Mouse (Mus musculus): ENCODE results near the gene Psmb2. TPM values are rescaled to one million over a fixed set of nuclear protein-coding genes. Genes with fewer than 3 reads are reported as not detected.
A peak's percentile ranks its signal among the peaks of the same experiment; 100 is the strongest.

Psmb2 gene
- polyA plus RNA-seq, 1 experiment from 2014 or later, result 465 TPM

DNA sequence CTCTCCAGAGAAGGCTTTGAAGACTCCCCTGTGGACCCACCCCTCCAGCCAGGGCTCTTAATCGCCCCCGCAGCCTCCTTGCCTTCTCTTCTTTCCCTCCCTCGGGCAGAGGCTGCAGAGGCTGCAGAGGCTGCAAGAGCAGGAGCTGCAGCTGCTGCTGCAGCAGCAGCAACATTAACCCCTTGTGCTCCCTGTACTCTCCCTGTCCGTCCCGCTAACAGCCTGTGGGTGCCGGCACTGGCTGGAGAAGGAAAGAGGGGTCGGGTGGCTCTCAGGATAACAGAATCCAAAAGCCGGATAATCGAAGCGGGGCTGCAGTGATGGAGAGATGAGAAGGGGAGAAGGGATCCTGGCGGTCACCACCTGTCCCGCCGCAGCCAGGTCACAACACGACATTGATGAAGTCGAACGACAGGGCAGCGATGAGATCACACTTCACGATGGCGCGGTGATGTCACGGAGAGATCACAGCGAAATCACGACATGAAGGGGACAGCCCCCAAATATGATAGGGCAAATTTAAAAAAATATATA, 75.2 kb downstream of the Psmb2 start:
- peak overlapping the region; percentile 92 for H3K4me3 ChIP-seq (ENCODE audit: low read depth, low read length)
- H3K4me1 ChIP-seq (ENCODE audit: control insufficient read depth, insufficient read depth, low read length), result peaks cover 28% of the 10 kb centered on the region
- peak overlapping the region; percentile 92; the same call in 1 of the 2 replicates for H3K27ac ChIP-seq (replicated peaks; ENCODE audit: low read depth, low read length)
- peak overlapping the region; percentile 85 for H3K9ac ChIP-seq (ENCODE audit: low read depth, low read length)
- no peaks in the 10 kb centered on the region for H3K27me3 ChIP-seq (replicated peaks; ENCODE audit: control insufficient read depth, insufficient read depth, low read length)
- DNase-seq (ENCODE audit: low spot score) (peak; percentile 40), ATAC-seq (ENCODE audit: low read depth) (peak; percentile 0; the same call in 1 of the 2 replicates)
- H3K36me3 ChIP-seq (ENCODE audit: control insufficient read depth, insufficient read depth, low read length), result peaks cover 27% of the 10 kb centered on the region
- peak overlapping the region; percentile 99 for H3K4me2 ChIP-seq (ENCODE audit: low read depth, low read length)
- under 1% methylated on average over 23 of the region's 23 CpGs for WGBS
- H3K9me3 ChIP-seq (ENCODE audit: control insufficient read depth, low read length), result no peaks in the 10 kb centered on the region

DNA sequence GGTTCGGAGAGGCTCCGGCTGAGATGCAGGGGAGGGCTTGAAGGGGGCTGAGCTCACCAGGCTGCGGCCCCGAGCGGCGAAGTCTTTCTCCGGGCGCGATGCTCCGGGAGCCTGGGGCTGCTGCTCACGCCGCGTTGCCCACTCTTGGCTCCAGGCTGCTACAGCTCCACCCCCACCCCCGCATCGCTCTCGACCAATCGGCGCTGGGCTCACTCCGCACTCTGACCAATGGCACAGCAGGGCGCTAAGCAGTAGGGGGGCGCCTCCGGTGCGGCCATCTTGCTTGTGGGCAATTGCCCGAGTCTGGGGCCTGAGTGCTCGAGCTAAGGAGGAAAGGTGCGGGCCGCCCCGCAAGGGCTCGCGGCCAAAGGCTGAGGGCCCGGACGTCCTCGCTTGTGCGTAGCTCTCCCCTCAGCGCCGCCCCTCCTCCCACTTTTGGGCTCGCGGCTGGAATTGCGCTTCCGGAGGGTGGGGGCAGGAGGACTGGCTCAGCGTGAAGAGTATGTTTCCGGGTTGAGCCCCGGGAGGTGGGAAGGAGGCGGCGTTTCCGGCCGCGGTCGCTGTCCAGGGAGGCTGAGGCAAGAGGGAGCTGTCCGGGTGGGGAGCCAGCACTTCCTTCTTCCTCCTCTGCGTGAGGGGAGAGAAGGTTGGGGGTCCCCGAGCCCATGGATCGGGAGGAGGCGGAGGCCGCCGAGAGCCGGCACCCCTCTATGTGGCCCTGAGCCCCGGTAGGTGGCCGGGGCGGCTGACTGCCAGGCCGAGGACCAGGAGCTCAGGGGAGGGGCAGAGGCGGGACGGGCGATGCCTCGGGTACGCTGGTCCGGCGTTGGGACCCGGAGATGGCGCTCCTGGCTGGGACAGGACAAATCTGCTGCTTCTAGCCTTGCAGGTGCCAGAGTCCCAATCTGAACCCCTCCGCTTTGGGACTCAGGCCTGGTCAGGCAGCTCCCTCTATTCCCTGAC, 76.1 kb downstream of the Psmb2 start, which contains the start of the genes Ncdn and AU040320:
Ncdn (minus strand) TSS at position 171 of the 963 bp plus-strand sequence.
AU040320 (plus strand) TSS at position 277 of the 963 bp plus-strand sequence.
- Histone ChIP-seq H3K27ac (replicated peaks; ENCODE audit: low read depth, low read length) (peak within 1 kb of the TSS; percentile 92), H3K4me2 (ENCODE audit: low read depth, low read length) (peak within 1 kb of the TSS; percentile 99), H3K4me3 (ENCODE audit: low read depth, low read length) (peak within 1 kb of the TSS; percentile 92), H3K36me3 (ENCODE audit: control insufficient read depth, insufficient read depth, low read length) (peaks cover 26% of the 10 kb centered on the region), H3K9me3 (ENCODE audit: control insufficient read depth, low read length) (no peaks in the 10 kb centered on the region), H3K9ac (ENCODE audit: low read depth, low read length) (peak within 1 kb of the TSS; percentile 85), H3K27me3 (replicated peaks; ENCODE audit: control insufficient read depth, insufficient read depth, low read length) (no peaks in the 10 kb centered on the region), H3K4me1 (ENCODE audit: control insufficient read depth, insufficient read depth, low read length) (peaks cover 28% of the 10 kb centered on the region)
- ATAC-seq (ENCODE audit: low read depth) (peak; percentile 99), DNase-seq (ENCODE audit: low spot score) (peak; percentile 98)
- WGBS, result under 1% methylated on average over 42 of the region's 71 CpGs

DNA sequence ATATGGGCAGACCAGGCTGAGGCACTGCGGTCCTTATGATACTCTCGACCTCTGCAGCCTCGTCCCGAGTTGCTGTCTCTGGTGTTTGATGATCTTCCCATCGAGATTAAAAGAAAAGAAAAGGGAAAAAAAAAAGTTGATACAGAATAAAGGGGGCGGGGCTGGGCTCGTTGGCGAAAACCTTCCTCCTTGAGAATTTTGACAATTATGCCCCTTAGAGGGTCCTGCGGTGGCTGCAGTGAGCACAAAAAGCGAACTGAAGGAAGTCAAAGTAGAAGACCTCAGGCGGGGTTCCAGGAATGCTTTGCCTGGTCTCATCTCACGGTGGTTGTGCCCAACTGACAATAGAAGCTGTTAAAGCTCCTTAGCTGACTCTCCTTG, 76.8 kb downstream of the Psmb2 start:
- Histone ChIP-seq H3K4me2 (ENCODE audit: low read depth, low read length) (peak overlapping the region; percentile 99), H3K27me3 (replicated peaks; ENCODE audit: control insufficient read depth, insufficient read depth, low read length) (no peaks in the 10 kb centered on the region), H3K36me3 (ENCODE audit: control insufficient read depth, insufficient read depth, low read length) (peaks cover 22% of the 10 kb centered on the region; the same call in 1 of the 2 replicates), H3K27ac (replicated peaks; ENCODE audit: low read depth, low read length) (peak overlapping the region; percentile 92), H3K9ac (ENCODE audit: low read depth, low read length) (peak overlapping the region; percentile 85), H3K9me3 (ENCODE audit: control insufficient read depth, low read length) (no peaks in the 10 kb centered on the region), H3K4me1 (ENCODE audit: control insufficient read depth, insufficient read depth, low read length) (peaks cover 28% of the 10 kb centered on the region), H3K4me3 (ENCODE audit: low read depth, low read length) (peak overlapping the region; percentile 92)
- DNase-seq (ENCODE audit: low spot score) (no peak), ATAC-seq (ENCODE audit: low read depth) (no peak)
- under 1% methylated on average over 12 of the region's 12 CpGs for WGBS

DNA sequence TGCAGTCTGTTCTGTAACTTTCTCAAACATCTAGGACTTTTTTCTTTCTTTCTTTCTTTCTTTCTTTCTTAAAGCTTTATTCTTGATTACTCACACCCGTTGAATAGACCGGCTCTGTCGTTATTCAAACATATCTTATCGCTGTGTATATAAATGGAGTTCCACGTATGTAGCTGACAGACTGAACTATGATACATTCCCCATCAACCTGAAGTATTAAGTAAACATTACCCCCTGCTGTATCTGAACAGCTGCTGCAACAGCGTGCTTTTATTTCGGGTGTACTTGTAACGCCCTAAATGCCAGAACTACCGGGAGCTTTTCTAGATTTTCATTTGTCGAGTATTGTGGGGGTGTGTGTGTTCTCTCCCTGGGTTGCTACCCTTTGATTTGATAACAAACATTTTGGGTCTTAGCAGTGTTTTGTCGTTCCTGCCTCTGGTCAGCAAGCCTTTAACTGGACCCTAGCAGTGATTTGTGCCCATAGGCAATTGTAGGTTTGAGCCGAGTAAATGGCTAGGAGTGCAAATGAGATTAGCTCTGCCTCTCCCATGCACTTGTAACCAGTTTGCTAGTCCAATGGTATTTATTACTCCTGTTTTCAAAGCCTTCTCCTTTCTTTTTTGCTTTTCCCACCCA, 77.4 kb downstream of the Psmb2 start:
- Histone ChIP-seq H3K9me3 (ENCODE audit: control insufficient read depth, low read length) (no peaks in the 10 kb centered on the region), H3K4me2 (ENCODE audit: low read depth, low read length) (peak overlapping the region; percentile 99), H3K27ac (replicated peaks; ENCODE audit: low read depth, low read length) (no peak overlapping the region), H3K9ac (ENCODE audit: low read depth, low read length) (peak overlapping the region; percentile 85; the same call in 1 of the 2 replicates), H3K27me3 (replicated peaks; ENCODE audit: control insufficient read depth, insufficient read depth, low read length) (no peaks in the 10 kb centered on the region), H3K4me1 (ENCODE audit: control insufficient read depth, insufficient read depth, low read length) (peaks cover 26% of the 10 kb centered on the region), H3K4me3 (ENCODE audit: low read depth, low read length) (peak overlapping the region; percentile 92), H3K36me3 (ENCODE audit: control insufficient read depth, insufficient read depth, low read length) (peaks cover 21% of the 10 kb centered on the region; the same call in 1 of the 2 replicates)
- 47% methylated on average over 12 of the region's 12 CpGs for WGBS
- DNase-seq (ENCODE audit: low spot score), result no peak
- no peak for ATAC-seq (ENCODE audit: low read depth)

- ATAC-seq (ENCODE audit: low read depth) (no peak), DNase-seq (ENCODE audit: low spot score) (no peak)
- WGBS, result 73% methylated on average over 4 of the region's 4 CpGs
- Histone ChIP-seq H3K4me3 (ENCODE audit: low read depth, low read length) (no peak overlapping the region), H3K4me2 (ENCODE audit: low read depth, low read length) (no peak overlapping the region), H3K36me3 (ENCODE audit: control insufficient read depth, insufficient read depth, low read length) (peaks cover 33% of the 10 kb centered on the region), H3K27ac (replicated peaks; ENCODE audit: low read depth, low read length) (no peak overlapping the region), H3K9me3 (ENCODE audit: control insufficient read depth, low read length) (no peaks in the 10 kb centered on the region), H3K9ac (ENCODE audit: low read depth, low read length) (no peak overlapping the region), H3K4me1 (ENCODE audit: control insufficient read depth, insufficient read depth, low read length) (peaks cover 17% of the 10 kb centered on the region), H3K27me3 (replicated peaks; ENCODE audit: control insufficient read depth, insufficient read depth, low read length) (no peaks in the 10 kb centered on the region)
These were observed 79.3 kb downstream of the Psmb2 start for GRCm38 (mm10) chr4:126756766-126757165.

DNA sequence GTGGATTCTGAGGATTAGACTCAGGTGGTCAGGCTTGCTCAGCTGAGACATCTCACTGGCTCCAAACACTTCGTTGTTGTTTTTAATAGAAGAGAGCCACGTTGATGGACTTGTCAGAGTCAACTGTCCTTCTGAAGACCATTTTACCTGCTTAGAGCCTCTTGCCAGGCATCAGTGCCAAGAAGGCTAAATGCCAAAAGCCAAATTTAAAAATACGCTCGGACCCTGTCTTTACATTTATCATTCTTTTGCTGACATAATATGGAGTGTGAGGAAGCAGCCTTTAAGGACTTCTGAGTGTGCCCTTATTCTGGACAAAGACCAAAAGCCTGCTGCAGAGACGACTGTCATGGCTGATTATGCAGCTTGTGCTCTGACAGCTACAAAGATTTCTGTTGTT, 80.9 kb downstream of the Psmb2 start:
- no peak overlapping the region for H3K27ac ChIP-seq (replicated peaks; ENCODE audit: low read depth, low read length)
- no peak overlapping the region for H3K9ac ChIP-seq (ENCODE audit: low read depth, low read length)
- no peak overlapping the region for H3K4me2 ChIP-seq (ENCODE audit: low read depth, low read length)
- ATAC-seq (ENCODE audit: low read depth) (no peak), DNase-seq (ENCODE audit: low spot score) (no peak)
- H3K36me3 ChIP-seq (ENCODE audit: control insufficient read depth, insufficient read depth, low read length), result peaks cover 39% of the 10 kb centered on the region
- H3K9me3 ChIP-seq (ENCODE audit: control insufficient read depth, low read length), result no peaks in the 10 kb centered on the region
- no peaks in the 10 kb centered on the region for H3K27me3 ChIP-seq (replicated peaks; ENCODE audit: control insufficient read depth, insufficient read depth, low read length)
- 0 out of 2 replicates have a peak, but pooled peaks cover 8% of the 10 kb centered on the region for H3K4me1 ChIP-seq (ENCODE audit: control insufficient read depth, insufficient read depth, low read length)
- no peak overlapping the region for H3K4me3 ChIP-seq (ENCODE audit: low read depth, low read length)
- WGBS, result 82% methylated on average over 5 of the region's 5 CpGs

Other genes with a start within 250 kb of the Psmb2 start
- gene Ago3, start 248.1 kb upstream of the Psmb2 start, polyA plus RNA-seq (2014; fragmentation: Nextera tagmentation; extraction: Ambion mirVana), result 11.9 and 12.9 TPM in 2 replicates
- gene Ago1, start 209.0 kb upstream of the Psmb2 start, polyA plus RNA-seq (2014; fragmentation: Nextera tagmentation; extraction: Ambion mirVana), result 6.9 and 7.0 TPM in 2 replicates
- gene Ago4, start 144.2 kb upstream of the Psmb2 start, polyA plus RNA-seq (2014; fragmentation: Nextera tagmentation; extraction: Ambion mirVana), result 2.6 and 2.7 TPM in 2 replicates
- gene Clspn, start 120.7 kb upstream of the Psmb2 start, polyA plus RNA-seq (2014; fragmentation: Nextera tagmentation; extraction: Ambion mirVana), result 28.0 and 32.5 TPM in 2 replicates
- 4.4 and 5.7 TPM in 2 replicates for gene 5730409E04Rik, start 67.8 kb upstream of the Psmb2 start, polyA plus RNA-seq (2014; fragmentation: Nextera tagmentation; extraction: Ambion mirVana)
- 0.22 and 0.78 TPM in 2 replicates for gene Tfap2e, start 58.6 kb downstream of the Psmb2 start, polyA plus RNA-seq (2014; fragmentation: Nextera tagmentation; extraction: Ambion mirVana)
- 28.4 and 31.1 TPM in 2 replicates for gene Ncdn, start 75.8 kb downstream of the Psmb2 start, polyA plus RNA-seq (2014; fragmentation: Nextera tagmentation; extraction: Ambion mirVana)
- 18.8 and 20.8 TPM in 2 replicates for gene AU040320, start 75.9 kb downstream of the Psmb2 start, polyA plus RNA-seq (2014; fragmentation: Nextera tagmentation; extraction: Ambion mirVana)